21 mouse cellular contexts compared by ENCODE assay signal in the genomic region with DNA sequence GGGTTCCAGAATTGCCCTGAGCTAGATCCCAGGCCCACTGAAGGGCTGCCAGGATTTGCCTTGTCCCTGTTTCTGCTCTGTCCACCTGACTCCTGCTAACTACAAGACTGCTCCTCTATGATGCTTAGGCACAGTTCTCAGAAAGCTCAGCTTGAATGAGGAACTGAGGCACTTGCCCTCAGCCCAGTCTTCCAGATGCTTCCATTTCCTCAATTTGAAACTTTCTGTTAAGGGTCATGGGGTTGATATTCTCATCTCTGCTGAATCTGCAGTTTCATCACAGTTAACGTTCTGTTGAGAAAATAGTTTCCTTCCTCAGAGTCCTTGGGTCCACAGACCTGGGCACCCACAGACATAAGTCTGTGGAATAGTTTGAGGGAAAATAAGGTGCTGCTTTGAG. TPM values are rescaled to one million over a fixed set of nuclear protein-coding genes. Genes with fewer than 3 reads are reported as not detected.
DNase-seq lines count a peak whose midpoint lies in the region; ATAC-seq and TF ChIP-seq lines count a peak whose summit lies in the region.
"Had no signal": no experiment of that assay in that cellular context is flagged by ENCODE, and none has a peak within 500 bp of the region (broad histone marks: within the 10 kb centered on the region; RNA-seq: fewer than 3 reads in every experiment).

No protein-coding gene starts in this region.

- no peak for ATAC-seq in lung, embryonic 14.5 days (ENCODE audit: insufficient read depth)
- ATAC-seq in common myeloid progenitor, adult 5-6 weeks (replicated peaks; ENCODE audit: low read depth, poor library complexity, severe bottlenecking): peak; percentile 87
- ATAC-seq in neutrophil, adult 5-6 weeks (ENCODE audit: extremely low read depth, insufficient number of reproducible peaks, low FRiP score, poor library complexity, severe bottlenecking): peak; percentile 75
- no peak for ATAC-seq in kidney, embryonic 14.5 days (ENCODE audit: low FRiP score, low TSS enrichment)
- ATAC-seq: forebrain, postnatal 0 days; intestine, embryonic 15.5 days had no signal

- no peak overlapping the region for H3K27ac ChIP-seq in lung, embryonic 14.5 days (ENCODE audit: low read depth)
- H3K27ac ChIP-seq in kidney, embryonic 14.5 days (ENCODE audit: low read depth, low read length): no peak overlapping the region
- H3K27ac ChIP-seq: hindbrain, embryonic 10.5 days; intestine, embryonic 15.5 days; left cerebral cortex, adult 2 months; limb, embryonic 15.5 days; neural tube, embryonic 12.5 days had no signal

- no peaks in the 10 kb centered on the region for H3K27me3 ChIP-seq in lung, embryonic 14.5 days (ENCODE audit: insufficient read depth, low read length)
- H3K27me3 ChIP-seq in kidney, embryonic 14.5 days (ENCODE audit: control insufficient read depth, insufficient read depth, low read length): no peaks in the 10 kb centered on the region
- H3K27me3 ChIP-seq: intestine, embryonic 15.5 days; limb, embryonic 15.5 days; neural tube, embryonic 12.5 days had no signal

- no peaks in the 10 kb centered on the region for H3K36me3 ChIP-seq in lung, embryonic 14.5 days (ENCODE audit: insufficient read depth)
- H3K36me3 ChIP-seq in kidney, embryonic 14.5 days (ENCODE audit: control insufficient read depth, insufficient read depth, low read length): no peaks in the 10 kb centered on the region
- H3K36me3 ChIP-seq: G1E; hindbrain, embryonic 10.5 days; intestine, embryonic 15.5 days; limb, embryonic 15.5 days; neural tube, embryonic 12.5 days had no signal

- no peak overlapping the region for H3K9ac ChIP-seq in lung, embryonic 14.5 days
- no peak overlapping the region for H3K9ac ChIP-seq in kidney, embryonic 14.5 days (ENCODE audit: low read depth, low read length)
- H3K9ac ChIP-seq: forebrain, postnatal 0 days; intestine, embryonic 15.5 days; limb, embryonic 15.5 days; neural tube, embryonic 12.5 days had no signal

- H3K9me3 ChIP-seq in lung, embryonic 14.5 days (ENCODE audit: low read depth, low read length): no peaks in the 10 kb centered on the region
- H3K9me3 ChIP-seq in kidney, embryonic 14.5 days (ENCODE audit: control insufficient read depth, low read length): no peaks in the 10 kb centered on the region
- H3K9me3 ChIP-seq: G1E; hindbrain, embryonic 10.5 days; intestine, embryonic 15.5 days; limb, embryonic 15.5 days; neural tube, embryonic 12.5 days had no signal

- 59% methylated on average over 1 of the region's 1 CpGs for WGBS in lung, embryonic 14.5 days
- 76% methylated on average over 1 of the region's 1 CpGs for WGBS in kidney, embryonic 14.5 days

- no peaks in the 10 kb centered on the region for H3K4me1 ChIP-seq in lung, embryonic 14.5 days (ENCODE audit: insufficient read depth)
- no peaks in the 10 kb centered on the region for H3K4me1 ChIP-seq in kidney, embryonic 14.5 days (ENCODE audit: control insufficient read depth, insufficient read depth, low read length)
- H3K4me1 ChIP-seq: intestine, embryonic 15.5 days; limb, embryonic 15.5 days; neural tube, embryonic 12.5 days had no signal

- H3K4me2 ChIP-seq in lung, embryonic 14.5 days: no peak overlapping the region
- no peak overlapping the region for H3K4me2 ChIP-seq in kidney, embryonic 14.5 days (replicated peaks; ENCODE audit: low read depth, low read length)
- H3K4me2 ChIP-seq: intestine, embryonic 15.5 days; limb, embryonic 15.5 days; midbrain, embryonic 11.5 days; neural tube, embryonic 12.5 days had no signal

- no peak overlapping the region for H3K4me3 ChIP-seq in lung, embryonic 14.5 days (ENCODE audit: low read depth, low read length)
- H3K4me3 ChIP-seq in kidney, embryonic 14.5 days (ENCODE audit: low read length): no peak overlapping the region
- H3K4me3 ChIP-seq: erythroblast, embryonic 14.5 days; hindbrain, embryonic 10.5 days; intestine, embryonic 15.5 days; left cerebral cortex, adult 2 months; limb, embryonic 15.5 days; neural tube, embryonic 12.5 days had no signal

- no peak for TF ChIP-seq CTCF in lung, embryonic 14.5 days (IDR thresholded peaks at IDR 0.05; ENCODE audit: low read depth)

- DNase-seq in heart, adult 18-20 months: peak; percentile 18 to 56
- DNase-seq in heart, postnatal 4 days: no peak
- peak; percentile 10 for DNase-seq in lung, embryonic 14.5 days
- DNase-seq in lung, postnatal 14 days: no peak
- no peak for DNase-seq in retina, postnatal 1 day
- DNase-seq: embryo, embryonic 11 days; forebrain, postnatal 0 days; gastrocnemius, postnatal 36 days; kidney, postnatal 36 days; thymus, postnatal 25 days had no signal

RNA-seq across cellular contexts. Expression of a gene that starts 8.9 kb away (rescaled TPM):
- 1 to 10 TPM; 1.5 to 2.6 TPM for total RNA-seq in heart, adult 18-20 months (2021)
- under 1 TPM; 0.60 to 0.63 TPM for total RNA-seq in heart, postnatal 4 days (2021)
- polyA plus RNA-seq in lung, embryonic 14.5 days (2014; fragmentation: Nextera tagmentation; extraction: Ambion mirVana): 3.1 and 3.4 TPM in 2 replicates
- total RNA-seq in common myeloid progenitor, adult 5-6 weeks (2017): 13.0 and 23.2 TPM in 2 replicates
- 2.7 and 4.8 TPM in 2 replicates for total RNA-seq in neutrophil, adult 5-6 weeks (2017)
- 7.0 and 10.1 TPM in 2 replicates for polyA plus RNA-seq in kidney, embryonic 14.5 days (2014; fragmentation: Nextera tagmentation; extraction: Ambion mirVana)
- polyA plus RNA-seq: G1E had no signal

Comparison
In these comparisons a context has a peak if more than half of its experiments do, and no peak if none do; other contexts are left out.
1. DNase-seq: peak in heart, adult 18-20 months (2 of 2) and lung, embryonic 14.5 days (single experiment); none in heart, postnatal 4 days (single experiment), lung, postnatal 14 days (single experiment) and retina, postnatal 1 day (single experiment).
2. ATAC-seq: peak in common myeloid progenitor, adult 5-6 weeks (single experiment) and neutrophil, adult 5-6 weeks (single experiment); none in lung, embryonic 14.5 days (single experiment) and kidney, embryonic 14.5 days (single experiment).